Mouse (Mus musculus): ENCODE data around the gene Plcxd1. TPM values are rescaled to one million over a fixed set of nuclear protein-coding genes. Genes with fewer than 3 reads are reported as not detected.

Plcxd1 gene
- 1 to 10 TPM; 1.3 to 2.2 TPM for total RNA-seq (2023)

GRCm38 (mm10) chr5:110099656-110100580, at the start of gene Plcxd1:
Plcxd1 (plus strand) TSS chr5:110099969.

GRCm38 (mm10) chr5:110072413-110072812, 27.4 kb upstream of the Plcxd1 start, which contains the start of gene Gm17655:
Gm17655 (minus strand) TSS chr5:110072513.

GRCm38 (mm10) chr5:110094030-110094846, 5.5 kb upstream of the Plcxd1 start, which contains the start of gene Gm35315:
Gm35315 (minus strand) TSS chr5:110094420.

GRCm38 (mm10) chr5:110107581-110108304, 8.0 kb downstream of the Plcxd1 start, which contains the start of gene Gtpbp6:
Gtpbp6 (minus strand) TSS chr5:110108197.

GRCm38 (mm10) chr5:110109991-110110441, 10.2 kb downstream of the Plcxd1 start, which contains the start of gene Zfp605:
Zfp605 (plus strand) TSS chr5:110110092.

GRCm38 (mm10) chr5:110135293-110136086, 35.7 kb downstream of the Plcxd1 start, which contains the start of gene Chfr:
Chfr (plus strand) TSS chr5:110135842.

Other genes starting within 250 kb of the Plcxd1 start
- 10 to 100 TPM; 30.1 to 36.1 TPM for gene Gm15446, start 176.6 kb upstream of the Plcxd1 start, total RNA-seq (2023)
- 10 to 100 TPM; 42.9 to 50.0 TPM for gene Zfp932, start 103.4 kb upstream of the Plcxd1 start, total RNA-seq (2023)
- 10 to 100 TPM; 16.5 to 18.5 TPM for gene Gm17655, start 27.5 kb upstream of the Plcxd1 start, total RNA-seq (2023)
- under 1 TPM; 0.50 to 0.90 TPM for gene Gm35315, start 5.5 kb upstream of the Plcxd1 start, total RNA-seq (2023)
- gene Gtpbp6, start 8.2 kb downstream of the Plcxd1 start, total RNA-seq (2023): 100 to 1,000 TPM; 147 to 151 TPM
- gene Zfp605, start 10.1 kb downstream of the Plcxd1 start, total RNA-seq (2023): 10 to 100 TPM in 1 of 2 experiments, 1 to 10 TPM in 1; 9.7 to 10.9 TPM
- gene Chfr, start 35.9 kb downstream of the Plcxd1 start, total RNA-seq (2023): 100 to 1,000 TPM in 1 of 2 experiments, 10 to 100 TPM in 1; 91.1 to 105 TPM
- 10 to 100 TPM; 38.2 to 39.1 TPM for gene Golga3, start 76.7 kb downstream of the Plcxd1 start, total RNA-seq (2023)
- 100 to 1,000 TPM in 1 of 2 experiments, 10 to 100 TPM in 1; 100.0 to 115 TPM for gene Ankle2, start 131.0 kb downstream of the Plcxd1 start, total RNA-seq (2023)
- 10 to 100 TPM; 32.4 to 40.3 TPM for gene Pgam5, start 169.9 kb downstream of the Plcxd1 start, total RNA-seq (2023)
- gene Pxmp2, start 186.2 kb downstream of the Plcxd1 start, total RNA-seq (2023): 1 to 10 TPM; 2.4 to 4.1 TPM
- 10 to 100 TPM in 1 of 2 experiments, 1 to 10 TPM in 1; 8.2 to 10.7 TPM for gene Pole, start 186.3 kb downstream of the Plcxd1 start, total RNA-seq (2023)
- not detected for gene P2rx2, start 243.2 kb downstream of the Plcxd1 start, total RNA-seq (2023)
- gene Lrcol1, start 244.8 kb downstream of the Plcxd1 start, total RNA-seq (2023): not detected